Mouse (Mus musculus) MEL (cell line): ENCODE data around the gene Ctnnbip1. TPM values are rescaled to one million over a fixed set of nuclear protein-coding genes. Genes with fewer than 3 reads are reported as not detected.

Source experiments
- DNase-seq: peaks from one replicate; pipeline ENCODE4 v3.0.0; 2011; ENCODE audit warnings: low read depth, low spot score
- H3K27ac ChIP-seq: 2 replicates; pipeline ENCODE4 v1.5.1; 2012; ENCODE audit warnings: low read depth, mild to moderate bottlenecking, control low read depth, low read length, moderate library complexity; ENCODE audit not compliant: control insufficient read depth
- H3K27me3 ChIP-seq, 2 experiments: fragments of 150-350 bp in 1 of 2; sonication (generic) in 1 of 2; 2 replicates each; pipeline ENCODE4 v1.6.1; 2012; ENCODE audit warnings: low read length in 2 of 2, mild to moderate bottlenecking in 2 of 2, improper control_type of control experiment in 1 of 2, moderate library complexity in 1 of 2; ENCODE audit not compliant: insufficient read depth in 2 of 2, control insufficient read depth in 1 of 2
- H3K36me3 ChIP-seq, 2 experiments: 2 replicates each; pipeline ENCODE4 v1.6.1; 2012 to 2014; ENCODE audit warnings: low read length in 2 of 2, improper control_type of control experiment in 1 of 2, inconsistent platforms in 1 of 2, mild to moderate bottlenecking in 1 of 2; ENCODE audit not compliant: insufficient read depth in 2 of 2, control insufficient read depth in 1 of 2
- H3K4me1 ChIP-seq, 2 experiments: fragments of 150-350 bp in 1 of 2; sonication (generic) in 1 of 2; 2 replicates each; pipeline ENCODE4 v1.6.1; 2012; ENCODE audit warnings: low read length in 2 of 2, improper control_type of control experiment in 1 of 2, mild to moderate bottlenecking in 1 of 2; ENCODE audit not compliant: insufficient read depth in 2 of 2, control insufficient read depth in 1 of 2
- H3K4me3 ChIP-seq, 2 experiments: fragments of 150-350 bp in 1 of 2; sonication (generic) in 1 of 2; 2 replicates each; pipeline ENCODE4 v1.5.1; 2012; ENCODE audit warnings: low read depth in 2 of 2, low read length in 2 of 2, mild to moderate bottlenecking in 2 of 2, moderate library complexity in 2 of 2, control low read depth in 1 of 2, improper control_type of control experiment in 1 of 2; ENCODE audit not compliant: control insufficient read depth in 1 of 2, insufficient read depth in 1 of 2
- H3K79me2 ChIP-seq: 2 replicates; pipeline ENCODE4 v1.6.1; 2012; ENCODE audit warnings: mild to moderate bottlenecking, low read length, moderate library complexity; ENCODE audit not compliant: control insufficient read depth, poor library complexity, insufficient read depth
- H3K9ac ChIP-seq: 2 replicates; pipeline ENCODE4 v1.6.1; 2012; ENCODE audit warnings: low read depth, mild to moderate bottlenecking, control low read depth, low read length, moderate library complexity; ENCODE audit not compliant: control insufficient read depth, poor library complexity, severe bottlenecking
- H3K9me3 ChIP-seq: fragments of 150-350 bp; sonication (generic); replicated peaks from 2 replicates; pipeline ENCODE4 v1.6.1; 2012; ENCODE audit warnings: mild to moderate bottlenecking, low read length, improper control_type of control experiment, moderate library complexity; ENCODE audit not compliant: insufficient read depth
- BHLHE40 ChIP-seq: IDR thresholded peaks from 2 replicates; pipeline ENCODE4 v1.6.1; 2012; ENCODE audit warnings: low read depth, mild to moderate bottlenecking, inconsistent platforms, low read length, improper control_type of control experiment, borderline replicate concordance
- CHD1 ChIP-seq: IDR thresholded peaks from 2 replicates; pipeline ENCODE4 v1.6.1; 2012; ENCODE audit warnings: low read depth, mild to moderate bottlenecking, inconsistent platforms, low read length, improper control_type of control experiment
- CTCF ChIP-seq, 3 experiments: IDR thresholded peaks in 2 of 3; conservative IDR thresholded peaks in 1 of 3; 2 replicates each; pipeline ENCODE4 v1.5.1; 2011 to 2012; ENCODE audit warnings: low read length in 3 of 3, low read depth in 2 of 3, mild to moderate bottlenecking in 2 of 3, improper control_type of control experiment in 1 of 3, inconsistent platforms in 1 of 3, mixed read lengths in 1 of 3, moderate library complexity in 1 of 3; ENCODE audit not compliant: control insufficient read depth in 1 of 3, insufficient read depth in 1 of 3, poor library complexity in 1 of 3, severe bottlenecking in 1 of 3
- ELF1 ChIP-seq: IDR thresholded peaks from 2 replicates; pipeline ENCODE4 v1.6.1; 2014; ENCODE audit warnings: low read depth, mild to moderate bottlenecking, inconsistent platforms, low read length, improper control_type of control experiment, moderate library complexity
- EP300 ChIP-seq, 2 experiments: IDR thresholded peaks; 2 replicates each; pipeline ENCODE4 v1.6.1; 2011; ENCODE audit warnings: improper control_type of control experiment in 2 of 2, low read length in 2 of 2, low read depth in 1 of 2, mild to moderate bottlenecking in 1 of 2
- GABPA ChIP-seq: IDR thresholded peaks from 2 replicates; pipeline ENCODE4 v1.6.1; 2012; ENCODE audit warnings: low read depth, mild to moderate bottlenecking, inconsistent platforms, low read length, improper control_type of control experiment, moderate library complexity
- GATA1 ChIP-seq: IDR thresholded peaks from 2 replicates; pipeline ENCODE4 v1.6.1; 2011; ENCODE audit warnings: low read depth, low read length, improper control_type of control experiment
- HCFC1 ChIP-seq: IDR thresholded peaks from 2 replicates; pipeline ENCODE4 v1.6.1; 2012; ENCODE audit warnings: low read depth, mild to moderate bottlenecking, inconsistent platforms, low read length, improper control_type of control experiment, moderate library complexity
- JUND ChIP-seq: IDR thresholded peaks from 2 replicates; pipeline ENCODE4 v1.6.1; 2011; ENCODE audit warnings: low read depth, mild to moderate bottlenecking, improper control_type of control experiment, low read length
- MAX ChIP-seq: IDR thresholded peaks from 2 replicates; pipeline ENCODE4 v1.6.1; 2011; ENCODE audit warnings: low read length, improper control_type of control experiment
- MAZ ChIP-seq: IDR thresholded peaks from 2 replicates; pipeline ENCODE4 v1.6.1; 2012; ENCODE audit warnings: low read depth, mild to moderate bottlenecking, inconsistent platforms, low read length, improper control_type of control experiment
- MEF2A ChIP-seq: IDR thresholded peaks from 2 replicates; pipeline ENCODE4 v1.6.1; 2014; ENCODE audit warnings: low read depth, mild to moderate bottlenecking, inconsistent platforms, low read length, improper control_type of control experiment; ENCODE audit not compliant: poor library complexity, insufficient replicate concordance, severe bottlenecking; ENCODE audit errors: extremely low read depth
- MXI1 ChIP-seq: IDR thresholded peaks from 2 replicates; pipeline ENCODE4 v1.6.1; 2011; ENCODE audit warnings: mild to moderate bottlenecking, low read depth, low read length, improper control_type of control experiment
- NELFE ChIP-seq: IDR thresholded peaks from 2 replicates; pipeline ENCODE4 v1.6.1; 2011; ENCODE audit warnings: low read depth, low read length, improper control_type of control experiment
- POLR2A ChIP-seq, 2 experiments: IDR thresholded peaks; 2 replicates each; pipeline ENCODE4 v1.6.1; 2011 to 2012; ENCODE audit warnings: low read length in 2 of 2, mild to moderate bottlenecking in 2 of 2, control low read depth in 1 of 2, improper control_type of control experiment in 1 of 2, low read depth in 1 of 2, moderate library complexity in 1 of 2; ENCODE audit not compliant: control insufficient read depth in 1 of 2, insufficient read depth in 1 of 2, poor library complexity in 1 of 2
- POLR2AphosphoS2 ChIP-seq: IDR thresholded peaks from 2 replicates; pipeline ENCODE4 v1.6.1; 2011; ENCODE audit warnings: low read length, improper control_type of control experiment
- RCOR1 ChIP-seq: IDR thresholded peaks from 2 replicates; pipeline ENCODE4 v1.6.1; 2012; ENCODE audit warnings: low read depth, mild to moderate bottlenecking, inconsistent platforms, low read length, improper control_type of control experiment
- SIN3A ChIP-seq: IDR thresholded peaks from 2 replicates; pipeline ENCODE4 v1.6.1; 2012; ENCODE audit warnings: low read length, improper control_type of control experiment, inconsistent platforms
- UBTF ChIP-seq: IDR thresholded peaks from 2 replicates; pipeline ENCODE4 v1.6.1; 2012; ENCODE audit warnings: low read depth, mild to moderate bottlenecking, inconsistent platforms, low read length, improper control_type of control experiment, moderate library complexity, borderline replicate concordance; ENCODE audit not compliant: insufficient read depth
- USF1 ChIP-seq: IDR thresholded peaks from 2 replicates; pipeline ENCODE4 v1.6.1; 2014; ENCODE audit warnings: low read depth, mild to moderate bottlenecking, inconsistent platforms, low read length, improper control_type of control experiment, moderate library complexity
- USF2 ChIP-seq, 2 experiments: IDR thresholded peaks; 2 replicates each; pipeline ENCODE4 v1.6.1; 2011 to 2012; ENCODE audit warnings: improper control_type of control experiment in 2 of 2, low read length in 2 of 2, borderline replicate concordance in 1 of 2, inconsistent platforms in 1 of 2, low read depth in 1 of 2, mild to moderate bottlenecking in 1 of 2; ENCODE audit not compliant: insufficient read depth in 1 of 2
- ZC3H11A ChIP-seq: IDR thresholded peaks from 2 replicates; pipeline ENCODE4 v1.6.1; 2012; ENCODE audit warnings: low read depth, mild to moderate bottlenecking, inconsistent platforms, low read length, improper control_type of control experiment
- ZKSCAN1 ChIP-seq: IDR thresholded peaks from 2 replicates; pipeline ENCODE4 v1.6.1; 2012; ENCODE audit warnings: low read depth, mild to moderate bottlenecking, inconsistent platforms, low read length, improper control_type of control experiment, moderate library complexity
- ZMIZ1 ChIP-seq: IDR thresholded peaks from 2 replicates; pipeline ENCODE4 v1.6.1; 2012; ENCODE audit warnings: low read depth, mild to moderate bottlenecking, inconsistent platforms, low read length, improper control_type of control experiment, moderate library complexity
- polyA plus RNA-seq, 2 experiments: library from polyadenylated mRNA; stranded (reverse) in 1 of 2; unstranded in 1 of 2; fragments of >175 nt in 1 of 2; fragments of >200 nt in 1 of 2; gene quantifications; 2 replicates each; pipeline versions ENCODE4 v1.2.1 to v1.2.4; 2012; ENCODE audit warnings: low replicate concordance in 2 of 2, low read depth in 1 of 2; ENCODE audit not compliant: insufficient read length in 2 of 2, insufficient read depth in 1 of 2, missing spikeins in 1 of 2
- total RNA-seq: library from RNA; depleted of rRNA; stranded (reverse); fragments of 300-350 nt; gene quantifications from 2 replicates; pipeline ENCODE4 v1.2.3, GENCODE M21; 2012

Ctnnbip1 gene
- total and polyA plus RNA-seq, 3 experiments: 12.7 to 20.2 TPM; not detected in 1

DNA sequence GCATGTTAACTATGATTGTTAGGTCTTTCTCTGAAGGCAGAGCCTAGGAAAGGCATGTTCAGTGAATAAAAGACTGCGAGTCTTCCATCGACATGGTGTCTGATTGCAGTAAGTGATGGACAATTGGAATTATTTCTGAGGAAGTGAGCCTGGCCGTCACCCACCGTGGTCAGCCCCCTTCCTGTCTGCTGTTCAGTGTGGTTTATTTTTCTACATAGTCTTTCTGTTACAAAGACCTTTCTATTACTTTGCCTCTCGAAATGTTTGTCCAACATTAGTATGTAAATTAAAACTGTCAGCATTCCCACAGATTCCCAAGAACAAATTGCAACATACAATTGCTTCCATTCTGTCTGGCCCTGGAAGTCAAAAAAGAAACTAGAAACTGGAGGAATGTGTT lies 18.2 kb upstream of the Ctnnbip1 start:
- H3K27me3 ChIP-seq: no peaks in the 10 kb centered on the region
- no peak overlapping the region for H3K4me3 ChIP-seq
- no peaks in the 10 kb centered on the region for H3K79me2 ChIP-seq
- H3K9me3 ChIP-seq: no peaks in the 10 kb centered on the region
- H3K4me1 ChIP-seq: peaks cover 0 to 4% of the 10 kb centered on the region in 2 experiments; a peak in 1 of 4 replicates
- no peak overlapping the region for H3K9ac ChIP-seq
- H3K27ac ChIP-seq: no peak overlapping the region
- no peak for DNase-seq
- no peak for TF ChIP-seq CHD1
- no peak for TF ChIP-seq GATA1
- TF ChIP-seq POLR2A (IDR thresholded peaks at IDR 0.05; ENCODE audit: control insufficient read depth in 1 of 2, insufficient read depth in 1 of 2, low read depth in 1 of 2, low read length in 2 of 2, poor library complexity in 1 of 2): no peak
- TF ChIP-seq SIN3A: no peak
- TF ChIP-seq CTCF (IDR thresholded peaks at IDR 0.05 in 2 of 3, conservative IDR thresholded peaks at IDR 0.05 in 1 of 3; ENCODE audit: control insufficient read depth in 1 of 3, insufficient read depth in 1 of 3, low read depth in 2 of 3, low read length in 3 of 3, poor library complexity in 1 of 3, severe bottlenecking in 1 of 3): no peak
- TF ChIP-seq NELFE: no peak
- no peak for TF ChIP-seq BHLHE40
- TF ChIP-seq MAZ: no peak
- TF ChIP-seq MXI1: no peak
- no peak for TF ChIP-seq UBTF
- no peak for TF ChIP-seq USF2 (IDR thresholded peaks at IDR 0.05; ENCODE audit: borderline replicate concordance in 1 of 2, insufficient read depth in 1 of 2, low read depth in 1 of 2, low read length in 2 of 2)
- TF ChIP-seq MAX: no peak
- H3K36me3 ChIP-seq: peaks cover 0 to 4% of the 10 kb centered on the region in 2 experiments; a peak in 2 of 4 replicates

DNA sequence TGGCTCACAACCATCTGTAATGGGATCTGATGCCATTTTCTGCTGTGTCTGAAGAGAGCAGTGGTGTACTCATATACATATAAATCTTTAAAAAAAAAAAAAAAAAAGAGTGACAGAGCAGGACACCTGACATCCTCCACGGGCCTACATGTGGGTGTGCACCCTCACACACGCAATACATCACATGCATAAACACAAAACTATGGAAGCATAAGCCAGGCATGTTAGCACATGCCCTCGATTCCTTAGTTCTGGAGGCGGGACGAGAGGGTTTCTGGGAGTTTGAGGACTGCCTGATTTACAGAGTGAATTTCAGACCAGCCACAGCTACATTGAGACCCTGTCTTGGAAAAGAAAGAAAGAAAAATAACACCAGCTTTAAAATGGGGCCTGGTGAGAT lies 13.7 kb upstream of the Ctnnbip1 start:
- H3K9me3 ChIP-seq: no peaks in the 10 kb centered on the region
- H3K27me3 ChIP-seq: no peaks in the 10 kb centered on the region
- no peak for DNase-seq
- H3K27ac ChIP-seq: no peak overlapping the region
- H3K79me2 ChIP-seq: no peaks in the 10 kb centered on the region
- no peaks in the 10 kb centered on the region for H3K36me3 ChIP-seq
- H3K4me3 ChIP-seq: no peak overlapping the region
- no peak overlapping the region for H3K9ac ChIP-seq
- H3K4me1 ChIP-seq: peaks cover 0 to 11% of the 10 kb centered on the region in 2 experiments; a peak in 2 of 4 replicates
- TF ChIP-seq GABPA (no peak), ZMIZ1 (no peak), EP300 (IDR thresholded peaks at IDR 0.05; ENCODE audit: low read depth in 1 of 2, low read length in 2 of 2) (no peak)
- TF ChIP-seq, all 39 proteins: peak for 0

DNA sequence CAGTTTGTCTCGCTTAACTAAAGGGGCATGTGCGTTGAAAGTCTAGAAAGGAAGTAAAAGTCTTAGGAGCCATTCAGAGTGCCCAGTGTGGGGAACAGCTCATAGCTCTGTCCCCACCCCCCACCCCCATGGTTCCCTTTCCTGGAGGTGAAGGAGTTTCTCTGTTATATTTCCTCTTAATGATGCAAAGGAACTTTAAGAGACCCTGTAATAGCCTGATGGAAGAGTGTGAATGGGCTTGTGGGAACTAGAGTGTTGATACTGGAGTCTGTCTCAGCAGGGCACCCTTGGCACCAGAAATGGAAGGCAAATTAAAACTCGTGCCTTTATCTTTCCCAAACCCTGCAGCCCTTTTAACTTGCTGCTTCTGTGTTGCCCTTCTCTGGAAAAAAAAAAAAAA lies 13.2 kb upstream of the Ctnnbip1 start:
- Histone ChIP-seq H3K4me1 (peaks cover 0 to 11% of the 10 kb centered on the region in 2 experiments; a peak in 2 of 4 replicates), H3K4me3 (no peak overlapping the region), H3K9me3 (no peaks in the 10 kb centered on the region), H3K27me3 (no peaks in the 10 kb centered on the region), H3K9ac (no peak overlapping the region), H3K79me2 (no peaks in the 10 kb centered on the region), H3K36me3 (no peaks in the 10 kb centered on the region), H3K27ac (no peak overlapping the region)
- TF ChIP-seq BHLHE40 (no peak), ELF1 (no peak), USF1 (no peak), JUND (no peak), GATA1 (no peak), MEF2A (no peak), RCOR1 (no peak), ZKSCAN1 (no peak), ZC3H11A (no peak), HCFC1 (no peak), USF2 (IDR thresholded peaks at IDR 0.05; ENCODE audit: borderline replicate concordance in 1 of 2, insufficient read depth in 1 of 2, low read depth in 1 of 2, low read length in 2 of 2) (no peak), CTCF (IDR thresholded peaks at IDR 0.05 in 2 of 3, conservative IDR thresholded peaks at IDR 0.05 in 1 of 3; ENCODE audit: control insufficient read depth in 1 of 3, insufficient read depth in 1 of 3, low read depth in 2 of 3, low read length in 3 of 3, poor library complexity in 1 of 3, severe bottlenecking in 1 of 3) (no peak), POLR2AphosphoS2 (no peak), EP300 (IDR thresholded peaks at IDR 0.05; ENCODE audit: low read depth in 1 of 2, low read length in 2 of 2) (no peak)
- peak; percentile 39 for DNase-seq
